Mouse (Mus musculus) small intestine, adult 2 months (tissue): ENCODE data around the gene Ppm1h. TPM values are rescaled to one million over a fixed set of nuclear protein-coding genes. Genes with fewer than 3 reads are reported as not detected.

Source experiments
- H3K27ac ChIP-seq: fragments of 200-500 bp; 2 replicates; pipeline ENCODE4 v1.5.1; 2012; ENCODE audit warnings: low read depth, low read length, control low read depth, inconsistent platforms; ENCODE audit not compliant: insufficient read depth
- H3K27me3 ChIP-seq: fragments of 200-500 bp; 2 replicates; pipeline ENCODE4 v1.6.1; 2012; ENCODE audit warnings: mild to moderate bottlenecking, moderate library complexity, low read length, inconsistent platforms; ENCODE audit not compliant: control insufficient read depth, insufficient read depth
- H3K36me3 ChIP-seq: fragments of 200-500 bp; 2 replicates; pipeline ENCODE4 v1.6.1; 2012; ENCODE audit warnings: mild to moderate bottlenecking, low read length, control low read depth, inconsistent platforms; ENCODE audit not compliant: control insufficient read depth, insufficient read depth
- H3K4me1 ChIP-seq: fragments of 200-500 bp; 2 replicates; pipeline ENCODE4 v1.6.1; 2012; ENCODE audit warnings: low read length, inconsistent platforms, mixed read lengths; ENCODE audit not compliant: control insufficient read depth, insufficient read depth, insufficient read length
- H3K4me3 ChIP-seq: fragments of 200-500 bp; 2 replicates; pipeline ENCODE4 v1.5.1; 2012; ENCODE audit warnings: low read depth, mild to moderate bottlenecking, control low read depth, inconsistent platforms, low read length, moderate library complexity
- CTCF ChIP-seq: fragments of 200-500 bp; IDR thresholded peaks from 2 replicates; pipeline ENCODE4 v1.5.1; 2012; ENCODE audit warnings: low read depth, mild to moderate bottlenecking, control low read depth, inconsistent platforms, low read length, moderate library complexity, mixed read lengths; ENCODE audit not compliant: insufficient replicate concordance, insufficient read length; ENCODE audit errors: extremely low read depth
- POLR2A ChIP-seq: fragments of 200-500 bp; IDR thresholded peaks from 2 replicates; pipeline ENCODE4 v1.6.1; 2012; ENCODE audit warnings: low read depth, mild to moderate bottlenecking, control low read depth, inconsistent platforms, low read length, moderate library complexity
- WGBS: fragments of 180-500 bp; shearing (Covaris S2); methylation state at CpG from one replicate; pipeline ENCODE4 v1.1.7; 2018; 5-methylcytosine and 5-hydroxymethylcytosine counted together
- polyA plus RNA-seq: library from polyadenylated mRNA; depleted of rRNA; stranded (reverse); fragments of >200 nt; gene quantifications from 2 replicates; pipeline ENCODE4 v1.2.3, GENCODE M21; 2012

Ppm1h gene
- polyA plus RNA-seq, 1 experiment, result 14.7 TPM

GRCm38 (mm10) chr10:122717754-122718415 lies 39.3 kb downstream of the Ppm1h start:
- H3K27me3 ChIP-seq, result no peaks in the 10 kb centered on the region
- TF ChIP-seq CTCF, result no peak
- no peak for TF ChIP-seq POLR2A
- no peak overlapping the region for H3K27ac ChIP-seq
- WGBS, result 81% methylated on average over 14 of the region's 14 CpGs
- H3K4me1 ChIP-seq, result peaks cover 4% of the 10 kb centered on the region; the same call in 1 of the 2 replicates
- no peak overlapping the region for H3K4me3 ChIP-seq
- H3K36me3 ChIP-seq, result no peaks in the 10 kb centered on the region

DNA sequence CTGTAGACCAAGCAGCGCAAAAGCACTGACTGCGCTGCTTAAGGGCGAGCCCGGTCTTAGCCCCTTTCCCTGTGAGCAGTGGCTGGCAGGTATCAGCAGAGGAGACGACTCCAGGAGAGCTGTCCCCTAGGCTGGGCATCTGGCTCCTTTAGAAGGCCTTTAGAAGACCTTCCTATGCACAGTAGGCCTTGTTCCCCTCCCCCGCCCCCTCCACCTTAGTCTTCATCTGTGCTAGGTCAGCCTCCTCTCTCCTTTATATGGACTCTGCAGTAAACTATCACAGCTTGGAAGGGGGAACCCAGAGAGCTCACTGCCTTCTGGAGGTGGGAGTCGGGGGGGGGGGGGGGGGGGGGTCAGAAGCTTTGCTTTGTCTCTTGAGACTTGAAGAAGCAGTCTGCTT lies 40.4 kb downstream of the Ppm1h start:
- 79% methylated on average over 7 of the region's 7 CpGs for WGBS
- Histone ChIP-seq H3K36me3 (no peaks in the 10 kb centered on the region), H3K27ac (no peak overlapping the region), H3K4me3 (no peak overlapping the region), H3K4me1 (peaks cover 4% of the 10 kb centered on the region; the same call in 1 of the 2 replicates), H3K27me3 (no peaks in the 10 kb centered on the region)
- TF ChIP-seq POLR2A, result no peak
- TF ChIP-seq CTCF, result no peak

- 65% methylated on average over 6 of the region's 6 CpGs for WGBS
- no peak overlapping the region for H3K27ac ChIP-seq
- H3K4me1 ChIP-seq, result peaks cover 5% of the 10 kb centered on the region; the same call in 1 of the 2 replicates
- H3K4me3 ChIP-seq, result no peak overlapping the region
- no peaks in the 10 kb centered on the region for H3K36me3 ChIP-seq
- TF ChIP-seq POLR2A (no peak), CTCF (no peak)
- H3K27me3 ChIP-seq, result no peaks in the 10 kb centered on the region
Measured at GRCm38 (mm10) chr10:122722111-122722510, 43.5 kb downstream of the Ppm1h start.

DNA sequence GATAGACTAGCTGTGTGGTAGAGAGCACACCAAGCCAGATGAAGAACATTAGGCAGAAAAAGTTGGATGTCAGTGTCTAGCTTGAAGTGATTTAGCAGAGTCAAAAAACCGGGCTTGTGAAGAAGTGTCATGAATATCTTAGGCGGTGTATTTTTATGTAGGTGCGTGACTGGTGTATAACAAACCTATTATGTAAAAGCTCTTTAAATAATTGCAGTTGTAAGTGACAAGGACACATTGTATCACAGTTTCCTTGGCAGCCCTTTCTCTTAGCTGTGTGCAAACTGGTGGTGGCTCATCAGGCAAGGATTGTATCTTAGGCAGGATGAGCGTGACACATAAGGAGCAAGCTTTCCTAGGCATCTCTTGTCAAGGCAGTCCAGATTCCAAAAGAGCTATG lies 46.1 kb downstream of the Ppm1h start:
- TF ChIP-seq POLR2A, result no peak
- no peak for TF ChIP-seq CTCF
- Histone ChIP-seq H3K36me3 (no peaks in the 10 kb centered on the region), H3K4me3 (no peak overlapping the region), H3K27me3 (no peaks in the 10 kb centered on the region), H3K4me1 (peaks cover 5% of the 10 kb centered on the region; the same call in 1 of the 2 replicates), H3K27ac (no peak overlapping the region)
- WGBS, result 93% methylated on average over 4 of the region's 4 CpGs

- H3K36me3 ChIP-seq, result 0 out of 2 replicates have a peak, but pooled peaks cover 2% of the 10 kb centered on the region
- H3K4me3 ChIP-seq, result no peak overlapping the region
- WGBS, result 11% methylated on average over 4 of the region's 4 CpGs
- TF ChIP-seq POLR2A, result no peak
- no peak for TF ChIP-seq CTCF
- H3K4me1 ChIP-seq, result peaks cover 8% of the 10 kb centered on the region; the same call in 1 of the 2 replicates
- H3K27ac ChIP-seq, result peak overlapping the region; percentile 42; the same call in 1 of the 2 replicates
- H3K27me3 ChIP-seq, result no peaks in the 10 kb centered on the region
Measured at GRCm38 (mm10) chr10:122727228-122727627, 48.7 kb downstream of the Ppm1h start.

GRCm38 (mm10) chr10:122728172-122728571 lies 49.6 kb downstream of the Ppm1h start:
- 0 out of 2 replicates have a peak, but pooled peaks cover 6% of the 10 kb centered on the region for H3K36me3 ChIP-seq
- TF ChIP-seq POLR2A (no peak), CTCF (no peak)
- H3K4me3 ChIP-seq, result no peak overlapping the region
- no peak overlapping the region for H3K27ac ChIP-seq
- H3K4me1 ChIP-seq, result peaks cover 9% of the 10 kb centered on the region; the same call in 1 of the 2 replicates
- no peaks in the 10 kb centered on the region for H3K27me3 ChIP-seq
- 88% methylated on average over 2 of the region's 2 CpGs for WGBS

- Histone ChIP-seq H3K27me3 (no peaks in the 10 kb centered on the region), H3K4me3 (no peak overlapping the region), H3K27ac (no peak overlapping the region), H3K4me1 (peaks cover 19% of the 10 kb centered on the region; the same call in 1 of the 2 replicates), H3K36me3 (peaks cover 8% of the 10 kb centered on the region)
- TF ChIP-seq CTCF (no peak), POLR2A (no peak)
- WGBS, result 93% methylated on average over 3 of the region's 3 CpGs
Measured at GRCm38 (mm10) chr10:122732146-122732545, 53.6 kb downstream of the Ppm1h start.

DNA sequence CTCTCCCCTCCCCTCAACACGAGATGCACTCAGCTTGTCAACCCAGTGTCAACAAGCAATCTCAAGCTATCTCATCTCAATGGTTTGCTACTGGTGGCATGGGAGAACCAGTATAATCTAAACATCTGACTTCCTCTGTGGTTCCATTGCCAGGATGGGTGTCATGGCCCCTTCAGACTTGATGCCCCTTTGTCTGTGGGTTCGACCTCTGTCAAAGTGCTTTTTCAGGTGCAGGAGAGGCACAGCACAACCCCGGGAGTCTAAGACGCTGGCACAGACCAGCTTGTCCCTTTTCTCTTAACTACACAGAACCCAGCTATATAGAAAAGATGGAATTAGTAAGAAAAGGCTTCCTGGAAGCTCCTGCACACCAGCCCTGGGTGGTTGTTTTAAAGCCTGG lies 56.0 kb downstream of the Ppm1h start:
- peak overlapping the region; percentile 62; the same call in 1 of the 2 replicates for H3K27ac ChIP-seq
- 92% methylated on average over 4 of the region's 4 CpGs for WGBS
- TF ChIP-seq CTCF, result no peak

More for the DNA sequence above, 56.0 kb downstream of the Ppm1h start:
- no peaks in the 10 kb centered on the region for H3K27me3 ChIP-seq
- H3K4me1 ChIP-seq, result peaks cover 32% of the 10 kb centered on the region
- H3K4me3 ChIP-seq, result no peak overlapping the region
- peaks cover 8% of the 10 kb centered on the region for H3K36me3 ChIP-seq
